In genomic region chr19:10046983-10047382, GRCm38 (mm10) we compare ENCODE assay signal across 19 mouse cellular contexts. TPM values are rescaled to one million over a fixed set of nuclear protein-coding genes. Genes with fewer than 3 reads are reported as not detected.
DNase-seq lines count a peak whose midpoint lies in the region; ATAC-seq and TF ChIP-seq lines count a peak whose summit lies in the region.
"Had no signal": no experiment of that assay in that cellular context is flagged by ENCODE, and none has a peak within 500 bp of the region (broad histone marks: within the 10 kb centered on the region; RNA-seq: fewer than 3 reads in every experiment).

No protein-coding gene starts in this region.

- H3K27ac ChIP-seq in heart, embryonic 13.5 days (replicated peaks): peak overlapping the region; percentile 71
- no peak overlapping the region for H3K27ac ChIP-seq in lung, postnatal 0 days (ENCODE audit: low read length)
- H3K27ac ChIP-seq: forebrain, embryonic 13.5 days; hindbrain, embryonic 12.5 days; intestine, embryonic 15.5 days; midbrain, embryonic 10.5 days had no signal

- H3ac ChIP-seq in myocyte (ENCODE audit: control insufficient read depth, insufficient read length): no peak overlapping the region

- no peak for TF ChIP-seq EP300 in lung, postnatal 0 days (IDR thresholded peaks at IDR 0.05)

- peaks cover 87% of the 10 kb centered on the region for H3K4me1 ChIP-seq in heart, embryonic 13.5 days
- H3K4me1 ChIP-seq in lung, postnatal 0 days (ENCODE audit: insufficient read depth, low read depth, low read length): peaks cover 52% of the 10 kb centered on the region; the same call in 1 of the 2 replicates
- H3K4me1 ChIP-seq in lung, adult 2 months (ENCODE audit: control insufficient read depth, insufficient read depth, low read length): peaks cover 11% of the 10 kb centered on the region
- peaks cover 93% of the 10 kb centered on the region for H3K4me1 ChIP-seq in G1E (ENCODE audit: insufficient read depth, low read depth, low read length)

- no peak for TF ChIP-seq POLR2A in lung, adult 2 months (IDR thresholded peaks at IDR 0.05; ENCODE audit: borderline replicate concordance, extremely low read depth, low read depth, low read length)
- no peak for TF ChIP-seq POLR2A in myocyte (IDR thresholded peaks at IDR 0.05; ENCODE audit: insufficient read length, low read depth)

- DNase-seq in heart, adult 11 months: no peak
- no peak for DNase-seq in lung, postnatal 0 days (ENCODE audit: low spot score)
- DNase-seq in lung, adult 2 months: no peak
- no peak for DNase-seq in G1E (ENCODE audit: low spot score)
- no peak for DNase-seq in layer of hippocampus, adult 9-10 months (ENCODE audit: low spot score)
- DNase-seq: adrenal gland, postnatal 14 days; cerebellum, adult 8-10 months; layer of hippocampus, adult 9-11 months; liver; lung, embryonic 14.5 days; retina, postnatal 1 day; thymus, adult 2 months had no signal

- ATAC-seq in heart, embryonic 13.5 days (ENCODE audit: extremely low read depth, insufficient number of reproducible peaks, low FRiP score, low TSS enrichment): no peak
- ATAC-seq in lung, postnatal 0 days: no peak
- no peak for ATAC-seq in G1E (ENCODE audit: extremely low read depth, insufficient number of reproducible peaks, low FRiP score, poor library complexity, severe bottlenecking)
- ATAC-seq: forebrain, embryonic 13.5 days; intestine, embryonic 15.5 days had no signal

- peak overlapping the region; percentile 10; the same call in 1 of the 2 replicates for H3K4me2 ChIP-seq in heart, embryonic 13.5 days
- 0 out of 2 replicates have a peak overlapping the region, but pooled peaks have one; percentile 14 for H3K4me2 ChIP-seq in lung, postnatal 0 days (replicated peaks; ENCODE audit: low read depth, low read length)
- peak overlapping the region; percentile 99 for H3K4me2 ChIP-seq in myocyte (ENCODE audit: low read depth)
- H3K4me2 ChIP-seq: forebrain, embryonic 13.5 days; hindbrain, embryonic 12.5 days; intestine, embryonic 15.5 days; lung, embryonic 14.5 days had no signal

- no peak overlapping the region for H3K4me3 ChIP-seq in heart, embryonic 13.5 days
- H3K4me3 ChIP-seq in lung, postnatal 0 days (ENCODE audit: low read depth, low read length): no peak overlapping the region
- no peak overlapping the region for H3K4me3 ChIP-seq in lung, adult 2 months (replicated peaks; ENCODE audit: extremely low read depth, low read depth, low read length)
- H3K4me3 ChIP-seq in G1E (ENCODE audit: low read depth, low read length) (peak overlapping the region; percentile 32; the same call in 1 of the 2 replicates), myocyte (no peak overlapping the region)
- H3K4me3 ChIP-seq: forebrain, embryonic 13.5 days; hindbrain, embryonic 12.5 days; intestine, embryonic 15.5 days; midbrain, embryonic 10.5 days had no signal

- TF ChIP-seq CTCF in lung, postnatal 0 days (IDR thresholded peaks at IDR 0.05): no peak
- TF ChIP-seq CTCF in lung, adult 2 months (IDR thresholded peaks at IDR 0.05; ENCODE audit: insufficient read depth, low read length): no peak
- TF ChIP-seq CTCF in G1E (IDR thresholded peaks at IDR 0.05; ENCODE audit: low read depth, low read length): no peak

- H3K36me3 ChIP-seq in heart, embryonic 13.5 days: peaks cover 20% of the 10 kb centered on the region
- H3K36me3 ChIP-seq in lung, postnatal 0 days (ENCODE audit: insufficient read depth, low read length): no peaks in the 10 kb centered on the region
- H3K36me3 ChIP-seq in G1E (replicated peaks): peaks cover 79% of the 10 kb centered on the region
- H3K36me3 ChIP-seq in myocyte (ENCODE audit: control insufficient read depth, insufficient read depth): peaks cover 53% of the 10 kb centered on the region
- H3K36me3 ChIP-seq: hindbrain, embryonic 12.5 days; intestine, embryonic 15.5 days; midbrain, embryonic 10.5 days had no signal

- H3K9me3 ChIP-seq in heart, embryonic 13.5 days: no peaks in the 10 kb centered on the region
- H3K9me3 ChIP-seq in lung, postnatal 0 days (ENCODE audit: low read length): no peaks in the 10 kb centered on the region
- no peaks in the 10 kb centered on the region for H3K9me3 ChIP-seq in G1E (replicated peaks)
- H3K9me3 ChIP-seq: forebrain, embryonic 13.5 days; hindbrain, embryonic 12.5 days; intestine, embryonic 15.5 days; midbrain, embryonic 10.5 days had no signal

- 33% methylated on average over 3 of the region's 3 CpGs for WGBS in heart, embryonic 13.5 days
- 11% methylated on average over 3 of the region's 3 CpGs for WGBS in lung, postnatal 0 days
- WGBS in lung, adult 2 months: 4% methylated on average over 3 of the region's 3 CpGs

- H3K27me3 ChIP-seq in heart, embryonic 13.5 days (replicated peaks): no peaks in the 10 kb centered on the region
- H3K27me3 ChIP-seq in lung, postnatal 0 days (replicated peaks; ENCODE audit: insufficient read depth, low read length): no peaks in the 10 kb centered on the region
- H3K27me3 ChIP-seq in G1E (ENCODE audit: insufficient read depth, low read length) (no peaks in the 10 kb centered on the region), myocyte (ENCODE audit: control insufficient read depth, insufficient read depth, insufficient read length) (no peaks in the 10 kb centered on the region)
- H3K27me3 ChIP-seq: forebrain, embryonic 13.5 days; intestine, embryonic 15.5 days had no signal

- peak overlapping the region; percentile 45 for H3K9ac ChIP-seq in heart, embryonic 13.5 days
- H3K9ac ChIP-seq in lung, postnatal 0 days (replicated peaks; ENCODE audit: low read depth): no peak overlapping the region
- H3K9ac ChIP-seq: forebrain, embryonic 13.5 days; hindbrain, embryonic 12.5 days; intestine, embryonic 15.5 days had no signal

- H3K79me2 ChIP-seq in myocyte (ENCODE audit: control insufficient read depth, insufficient read depth): peaks cover 91% of the 10 kb centered on the region

TF ChIP-seq in myocyte, 11 proteins besides CTCF, POLR2A, EP300 and RAD21:
- no peak for TF ChIP-seq E2F4 (IDR thresholded peaks at IDR 0.05; ENCODE audit: insufficient read depth)
- peak; percentile 27 for TF ChIP-seq POLR2AphosphoS2 (IDR thresholded peaks at IDR 0.05; ENCODE audit: insufficient read length, low read depth)

RNA-seq across cellular contexts. Expression of gene Fads3, which starts 5.6 kb away (rescaled TPM):
- 39.4 and 41.9 TPM in 2 replicates for polyA plus RNA-seq in heart, embryonic 13.5 days (2015; fragmentation: Nextera tagmentation; extraction: Ambion mirVana)
- 79.6 and 96.1 TPM in 2 replicates for polyA plus RNA-seq in lung, postnatal 0 days (2015; fragmentation: Nextera tagmentation; extraction: Ambion mirVana)
- 283 and 341 TPM in 2 replicates for polyA plus RNA-seq in lung, adult 2 months (2012; rRNA removed)
- total RNA-seq in G1E (2014; fragmentation: Nextera tagmentation): 32.8 and 41.8 TPM in 2 replicates
- 17.0 and 20.1 TPM in 2 replicates for total RNA-seq in G1E (2017)
- polyA plus RNA-seq in G1E (2012): 46.6 and 48.8 TPM in 2 replicates
- 557 TPM for polyA plus RNA-seq in myocyte (2012; fragmentation: generic; extraction: Trizol)
- total RNA-seq: monocyte, adult 5-6 weeks had no signal

RNA-seq across cellular contexts. Expression of gene Rab3il1, which starts 45.5 kb away (rescaled TPM):
- polyA plus RNA-seq in heart, embryonic 13.5 days (2015; fragmentation: Nextera tagmentation; extraction: Ambion mirVana): 32.5 and 36.7 TPM in 2 replicates
- polyA plus RNA-seq in lung, postnatal 0 days (2015; fragmentation: Nextera tagmentation; extraction: Ambion mirVana): 23.8 and 25.9 TPM in 2 replicates
- polyA plus RNA-seq in lung, adult 2 months (2012; rRNA removed): 10.5 and 13.8 TPM in 2 replicates
- total RNA-seq in G1E (2014; fragmentation: Nextera tagmentation): 4.7 and 25.4 TPM in 2 replicates
- 2.7 and 3.1 TPM in 2 replicates for total RNA-seq in G1E (2017)
- 4.0 and 4.2 TPM in 2 replicates for polyA plus RNA-seq in G1E (2012)
- 15.2 TPM for polyA plus RNA-seq in myocyte (2012; fragmentation: generic; extraction: Trizol)

RNA-seq across cellular contexts. Expression of gene Best1, which starts 45.5 kb away (rescaled TPM):
- 0.23 and 0.27 TPM in 2 replicates for polyA plus RNA-seq in heart, embryonic 13.5 days (2015; fragmentation: Nextera tagmentation; extraction: Ambion mirVana)
- polyA plus RNA-seq in lung, postnatal 0 days (2015; fragmentation: Nextera tagmentation; extraction: Ambion mirVana): 2.0 and 2.3 TPM in 2 replicates
- 2.3 and 3.1 TPM in 2 replicates for polyA plus RNA-seq in lung, adult 2 months (2012; rRNA removed)
- total RNA-seq in G1E (2014; fragmentation: Nextera tagmentation): not detected in 2 replicates
- total RNA-seq in G1E (2017): 0.22 TPM in 1 of 2 replicates, not detected in the other
- 0.03 TPM in 1 of 2 replicates, not detected in the other for polyA plus RNA-seq in G1E (2012)
- 6.6 TPM for polyA plus RNA-seq in myocyte (2012; fragmentation: generic; extraction: Trizol)
- total RNA-seq: monocyte, adult 5-6 weeks had no signal

RNA-seq across cellular contexts. Expression of gene Fads2, which starts 54.6 kb away (rescaled TPM):
- polyA plus RNA-seq in heart, embryonic 13.5 days (2015; fragmentation: Nextera tagmentation; extraction: Ambion mirVana): 47.1 and 50.3 TPM in 2 replicates
- polyA plus RNA-seq in lung, postnatal 0 days (2015; fragmentation: Nextera tagmentation; extraction: Ambion mirVana): 35.0 and 36.8 TPM in 2 replicates
- polyA plus RNA-seq in lung, adult 2 months (2012; rRNA removed): 62.3 and 87.2 TPM in 2 replicates
- total RNA-seq in G1E (2014; fragmentation: Nextera tagmentation) (223 and 226 TPM in 2 replicates), G1E (2017) (182 and 199 TPM in 2 replicates)
- polyA plus RNA-seq in G1E (2012) (223 and 275 TPM in 2 replicates), myocyte (2012; fragmentation: generic; extraction: Trizol) (157 TPM)

Comparison
In these comparisons a context has a peak if more than half of its experiments do, and no peak if none do; other contexts are left out.
1. H3K4me2 ChIP-seq: peak in every context shown above with its lines; median percentile 99 in myocyte; 14 in lung, postnatal 0 days; 10 in heart, embryonic 13.5 days.